Mouse (Mus musculus) limb, embryonic 15.5 days (tissue): ENCODE measurements at regions not wholly inside any gene's neighbourhood (a gene's known extent, or its start where the extent isn't known, plus 50 kb on each side); places are given as distances from the start of the nearest gene placed in this dataset.
A peak's percentile ranks its signal among the peaks of the same experiment; 100 is the strongest.

Source experiments
- ATAC-seq: fragments of 200-750 bp; cut with Nextera tagmentation; 2 replicates; pipeline ENCODE4 v1.8.0; 2017; ENCODE audit warnings: low read depth, moderate TSS enrichment; ENCODE audit not compliant: insufficient number of reproducible peaks, low FRiP score, low TSS enrichment
- H3K27ac ChIP-seq: fragments of 300-500 bp; sonication (generic); 2 replicates; pipeline ENCODE4 v1.5.1; 2015; ENCODE audit warnings: moderate library complexity, mild to moderate bottlenecking, inconsistent platforms
- H3K27me3 ChIP-seq: fragments of 300-500 bp; sonication (generic); 2 replicates; pipeline ENCODE4 v1.6.1; 2015; ENCODE audit warnings: inconsistent platforms
- H3K36me3 ChIP-seq: fragments of 300-500 bp; sonication (generic); 2 replicates; pipeline ENCODE4 v1.6.1; 2015; ENCODE audit warnings: inconsistent platforms
- H3K4me1 ChIP-seq: fragments of 300-500 bp; sonication (generic); 2 replicates; pipeline ENCODE4 v1.6.1; 2015; ENCODE audit warnings: inconsistent platforms
- H3K4me2 ChIP-seq: fragments of 300-500 bp; sonication (generic); 2 replicates; pipeline ENCODE4 v1.6.1; 2015; ENCODE audit warnings: mild to moderate bottlenecking, inconsistent platforms
- H3K4me3 ChIP-seq: fragments of 300-500 bp; sonication (generic); 2 replicates; pipeline ENCODE4 v1.5.1; 2015; ENCODE audit warnings: mild to moderate bottlenecking, inconsistent platforms
- H3K9ac ChIP-seq: fragments of 300-500 bp; sonication (generic); 2 replicates; pipeline ENCODE4 v1.6.1; 2015; ENCODE audit warnings: inconsistent platforms
- H3K9me3 ChIP-seq: fragments of 300-500 bp; sonication (generic); 2 replicates; pipeline ENCODE4 v1.6.1; 2016; ENCODE audit warnings: inconsistent platforms
- WGBS: fragments of 180-500 bp; shearing (Covaris S2); methylation state at CpG from one replicate; pipeline ENCODE4 v1.1.7; 2015; 5-methylcytosine and 5-hydroxymethylcytosine counted together

GRCm38 (mm10) chr15:61364461-61364860 is 441.6 kb upstream of the A1bg start:
- no peak for ATAC-seq
- H3K4me2 ChIP-seq: no peak overlapping the region
- no peaks in the 10 kb centered on the region for H3K4me1 ChIP-seq
- no peak overlapping the region for H3K27ac ChIP-seq
- WGBS: 67% methylated on average over 2 of the region's 2 CpGs
- H3K9ac ChIP-seq: no peak overlapping the region
- H3K9me3 ChIP-seq: no peaks in the 10 kb centered on the region
- H3K4me3 ChIP-seq: no peak overlapping the region
- no peaks in the 10 kb centered on the region for H3K36me3 ChIP-seq
- H3K27me3 ChIP-seq: no peaks in the 10 kb centered on the region

- H3K27ac ChIP-seq: no peak overlapping the region
- no peak overlapping the region for H3K4me3 ChIP-seq
- H3K9ac ChIP-seq: no peak overlapping the region
- ATAC-seq: no peak
- no peak overlapping the region for H3K4me2 ChIP-seq
- no peaks in the 10 kb centered on the region for H3K27me3 ChIP-seq
- 0 out of 2 replicates have a peak, but pooled peaks cover 3% of the 10 kb centered on the region for H3K4me1 ChIP-seq
- WGBS: 72% methylated on average over 3 of the region's 3 CpGs
- no peaks in the 10 kb centered on the region for H3K36me3 ChIP-seq
- no peaks in the 10 kb centered on the region for H3K9me3 ChIP-seq
Observed at GRCm38 (mm10) chr15:61361254-61361653, 438.4 kb upstream of the A1bg start.

- H3K9me3 ChIP-seq: no peaks in the 10 kb centered on the region
- H3K27me3 ChIP-seq: no peaks in the 10 kb centered on the region
- H3K4me3 ChIP-seq: no peak overlapping the region
- ATAC-seq: 0 out of 2 replicates have a peak, but pooled peaks have one; percentile 65
- peaks cover 6% of the 10 kb centered on the region; the same call in 1 of the 2 replicates for H3K4me1 ChIP-seq
- H3K9ac ChIP-seq: no peak overlapping the region
- H3K36me3 ChIP-seq: no peaks in the 10 kb centered on the region
- H3K27ac ChIP-seq: no peak overlapping the region
- H3K4me2 ChIP-seq: no peak overlapping the region
Observed at GRCm38 (mm10) chr15:61355344-61355743, 432.5 kb upstream of the A1bg start.

DNA sequence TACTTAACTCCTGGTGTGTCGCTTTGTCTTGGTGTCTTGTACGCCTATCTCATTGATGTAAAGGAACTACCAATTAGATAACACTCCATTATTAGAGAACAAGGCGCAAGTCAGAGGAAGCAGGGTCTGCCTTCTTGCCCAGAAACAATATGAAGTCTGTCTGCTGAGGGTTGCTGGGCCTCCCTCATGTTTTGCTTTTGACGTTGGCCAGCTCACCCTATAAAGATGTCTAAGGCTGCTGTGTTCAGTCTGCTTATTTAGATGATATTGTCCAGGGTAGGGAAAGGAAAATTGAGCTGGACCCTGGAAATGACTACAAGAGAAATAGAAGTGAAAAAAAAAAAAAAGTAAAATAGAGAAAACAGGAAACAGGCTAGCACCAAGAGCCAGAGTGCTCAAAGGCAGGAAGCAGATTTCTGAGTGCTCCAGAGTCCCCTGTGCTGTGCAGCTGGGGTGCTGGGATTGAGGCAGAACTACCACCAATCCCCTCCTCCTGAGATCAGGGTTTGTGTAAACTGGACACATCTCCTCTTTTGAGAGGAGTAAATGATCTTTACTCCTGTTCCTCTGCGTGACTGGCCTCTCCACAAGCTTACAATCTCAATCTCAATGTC is 429.0 kb upstream of the A1bg start:
- no peaks in the 10 kb centered on the region for H3K9me3 ChIP-seq
- ATAC-seq: no peak
- H3K4me1 ChIP-seq: peaks cover 3% of the 10 kb centered on the region; the same call in 1 of the 2 replicates
- H3K27me3 ChIP-seq: no peaks in the 10 kb centered on the region
- H3K4me3 ChIP-seq: no peak overlapping the region
- WGBS: 58% methylated on average over 5 of the region's 5 CpGs
- no peaks in the 10 kb centered on the region for H3K36me3 ChIP-seq
- no peak overlapping the region for H3K27ac ChIP-seq
- H3K4me2 ChIP-seq: no peak overlapping the region
- no peak overlapping the region for H3K9ac ChIP-seq

DNA sequence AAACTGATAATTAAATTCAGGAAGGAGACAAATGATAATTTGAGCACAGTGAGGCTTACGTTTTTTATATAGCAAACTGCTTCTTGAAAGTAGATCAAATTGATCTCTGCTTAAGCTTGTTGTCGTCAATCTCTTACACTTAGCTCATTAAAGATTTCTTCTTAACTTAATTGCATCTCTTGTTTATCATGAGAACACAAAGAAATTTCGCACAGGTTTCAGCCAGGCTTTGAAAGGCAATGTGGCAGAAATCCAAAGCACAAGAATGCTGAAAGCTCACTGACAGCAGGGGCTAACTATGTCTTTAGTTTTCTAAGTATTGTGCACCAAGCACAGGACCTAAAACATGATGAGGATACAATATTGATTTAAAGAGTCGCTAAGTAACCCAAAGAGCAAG is 422.3 kb upstream of the A1bg start:
- Histone ChIP-seq H3K27me3 (no peaks in the 10 kb centered on the region), H3K36me3 (no peaks in the 10 kb centered on the region), H3K4me3 (no peak overlapping the region), H3K27ac (no peak overlapping the region), H3K9ac (no peak overlapping the region), H3K4me2 (no peak overlapping the region), H3K9me3 (no peaks in the 10 kb centered on the region), H3K4me1 (no peaks in the 10 kb centered on the region)
- no peak for ATAC-seq
- 58% methylated on average over 4 of the region's 4 CpGs for WGBS

- H3K4me3 ChIP-seq: no peak overlapping the region
- ATAC-seq: no peak
- no peak overlapping the region for H3K9ac ChIP-seq
- no peaks in the 10 kb centered on the region for H3K36me3 ChIP-seq
- H3K9me3 ChIP-seq: no peaks in the 10 kb centered on the region
- H3K4me1 ChIP-seq: no peaks in the 10 kb centered on the region
- 74% methylated on average over 1 of the region's 1 CpGs for WGBS
- H3K4me2 ChIP-seq: no peak overlapping the region
- H3K27me3 ChIP-seq: no peaks in the 10 kb centered on the region
- no peak overlapping the region for H3K27ac ChIP-seq
Observed at GRCm38 (mm10) chr15:61342618-61343017, 419.8 kb upstream of the A1bg start.

- no peak overlapping the region for H3K4me3 ChIP-seq
- H3K4me1 ChIP-seq: no peaks in the 10 kb centered on the region
- H3K27me3 ChIP-seq: no peaks in the 10 kb centered on the region
- WGBS: 80% methylated on average over 2 of the region's 2 CpGs
- no peak for ATAC-seq
- H3K9ac ChIP-seq: no peak overlapping the region
- no peaks in the 10 kb centered on the region for H3K36me3 ChIP-seq
- H3K9me3 ChIP-seq: no peaks in the 10 kb centered on the region
- H3K4me2 ChIP-seq: no peak overlapping the region
- no peak overlapping the region for H3K27ac ChIP-seq
Observed at GRCm38 (mm10) chr15:61327925-61328324, 405.1 kb upstream of the A1bg start.

DNA sequence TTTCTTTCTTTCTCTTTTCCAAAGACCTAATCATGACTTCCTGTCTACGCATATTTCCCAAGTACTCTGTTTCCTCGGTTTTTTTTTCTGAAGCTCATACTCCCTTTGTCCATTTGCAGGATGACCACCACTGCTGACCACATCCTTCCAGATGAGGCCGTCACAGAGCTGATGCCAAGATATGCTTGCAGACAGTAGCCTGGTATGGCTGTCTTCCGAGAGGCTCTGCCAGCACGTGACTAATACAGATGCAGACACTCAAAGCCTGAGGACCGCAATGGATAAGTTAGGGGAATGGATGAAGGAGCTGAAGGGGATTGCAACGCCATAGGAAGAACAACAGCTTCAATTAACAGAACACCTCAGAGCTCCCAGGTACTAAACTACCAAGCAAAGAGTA is 399.4 kb upstream of the A1bg start:
- Histone ChIP-seq H3K36me3 (no peaks in the 10 kb centered on the region), H3K4me2 (no peak overlapping the region)
- 91% methylated on average over 7 of the region's 7 CpGs for WGBS

DNA sequence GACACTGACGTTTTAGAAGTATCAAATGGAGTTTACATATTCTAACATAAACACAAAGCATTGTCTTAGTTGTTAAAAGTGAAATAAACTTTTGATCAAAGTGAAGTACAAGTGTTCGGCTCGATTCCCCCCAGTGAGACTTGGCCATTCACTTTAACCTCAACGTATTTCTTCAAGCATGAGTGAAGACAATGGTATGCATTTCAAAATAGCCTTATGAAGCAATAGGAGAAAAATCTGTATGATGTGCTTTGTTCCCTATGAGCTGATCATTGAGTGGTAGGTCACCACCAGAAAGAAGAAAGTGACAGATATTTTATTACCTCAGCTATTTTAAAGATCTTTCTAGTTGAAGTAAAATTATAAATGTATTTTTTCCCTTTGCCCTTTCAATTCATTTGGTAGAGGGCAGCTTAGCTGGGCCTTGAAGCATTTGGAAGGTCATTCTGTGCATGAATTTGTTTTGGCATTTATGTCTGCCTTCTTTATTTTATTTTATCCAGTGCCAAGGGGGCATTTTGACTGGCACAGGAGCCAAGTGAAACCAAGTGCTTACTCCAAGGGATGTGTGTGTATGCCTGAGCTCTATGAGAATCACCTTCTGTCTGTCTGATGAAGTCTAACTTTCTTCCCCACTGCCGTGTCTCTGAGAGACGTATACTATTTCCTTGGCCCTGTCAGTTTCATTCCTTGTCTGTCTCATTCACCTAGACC is 386.8 kb upstream of the A1bg start:
- Histone ChIP-seq H3K9ac (no peak overlapping the region), H3K27me3 (no peaks in the 10 kb centered on the region), H3K36me3 (no peaks in the 10 kb centered on the region), H3K4me3 (no peak overlapping the region), H3K4me2 (no peak overlapping the region), H3K27ac (no peak overlapping the region), H3K4me1 (no peaks in the 10 kb centered on the region), H3K9me3 (no peaks in the 10 kb centered on the region)
- WGBS: 79% methylated on average over 6 of the region's 6 CpGs
- ATAC-seq: no peak

More for the DNA sequence above, 399.4 kb upstream of the A1bg start:
- H3K4me3 ChIP-seq: no peak overlapping the region
- no peak overlapping the region for H3K9ac ChIP-seq
- no peak for ATAC-seq
- no peaks in the 10 kb centered on the region for H3K27me3 ChIP-seq
- no peaks in the 10 kb centered on the region for H3K9me3 ChIP-seq
- no peaks in the 10 kb centered on the region for H3K4me1 ChIP-seq
- H3K27ac ChIP-seq: no peak overlapping the region

- H3K27me3 ChIP-seq: no peaks in the 10 kb centered on the region
- no peak overlapping the region for H3K9ac ChIP-seq
- H3K9me3 ChIP-seq: no peaks in the 10 kb centered on the region
- no peak overlapping the region for H3K4me2 ChIP-seq
- no peak for ATAC-seq
- no peak overlapping the region for H3K27ac ChIP-seq
- H3K36me3 ChIP-seq: no peaks in the 10 kb centered on the region
- H3K4me3 ChIP-seq: no peak overlapping the region
- no peaks in the 10 kb centered on the region for H3K4me1 ChIP-seq
- WGBS: 84% methylated on average over 4 of the region's 4 CpGs
Observed at GRCm38 (mm10) chr15:61308936-61309335, 386.1 kb upstream of the A1bg start.

DNA sequence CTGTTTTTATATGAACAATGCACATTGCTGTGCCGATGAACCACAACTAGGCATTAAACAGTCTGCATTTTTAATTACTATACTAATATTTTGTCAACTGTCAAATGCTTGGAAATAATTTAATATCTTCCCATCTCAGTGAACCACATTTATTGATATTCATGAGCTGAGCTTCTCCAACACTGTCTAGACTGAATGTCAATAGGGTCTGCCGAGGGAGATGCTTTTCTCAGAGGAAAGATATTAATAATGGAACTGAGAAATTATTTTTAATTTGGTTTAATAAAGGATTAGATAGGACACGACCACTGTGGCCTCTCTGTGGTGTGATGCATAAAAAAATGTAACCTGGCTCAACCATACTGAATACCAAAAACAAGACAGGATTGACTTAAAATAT is 381.7 kb upstream of the A1bg start:
- Histone ChIP-seq H3K27me3 (no peaks in the 10 kb centered on the region), H3K9ac (no peak overlapping the region), H3K4me2 (no peak overlapping the region), H3K27ac (no peak overlapping the region), H3K9me3 (no peaks in the 10 kb centered on the region), H3K36me3 (no peaks in the 10 kb centered on the region), H3K4me3 (no peak overlapping the region), H3K4me1 (no peaks in the 10 kb centered on the region)
- WGBS: 74% methylated on average over 3 of the region's 3 CpGs
- no peak for ATAC-seq

GRCm38 (mm10) chr15:61299796-61300195 is 377.0 kb upstream of the A1bg start:
- H3K36me3 ChIP-seq: no peaks in the 10 kb centered on the region
- H3K27me3 ChIP-seq: no peaks in the 10 kb centered on the region
- WGBS: 56% methylated on average over 6 of the region's 6 CpGs
- H3K4me3 ChIP-seq: no peak overlapping the region
- no peaks in the 10 kb centered on the region for H3K4me1 ChIP-seq
- H3K4me2 ChIP-seq: no peak overlapping the region
- H3K9me3 ChIP-seq: no peaks in the 10 kb centered on the region
- H3K27ac ChIP-seq: no peak overlapping the region
- ATAC-seq: no peak
- H3K9ac ChIP-seq: no peak overlapping the region
